Mouse (Mus musculus): Measurements from ENCODE around the gene Gpr179. TPM values are rescaled to one million over a fixed set of nuclear protein-coding genes. Genes with fewer than 3 reads are reported as not detected.

Gene Gpr179
- total and polyA plus RNA-seq, 2 experiments = not detected

GRCm38 (mm10) chr11:97285852-97286775, 65.8 kb downstream of the Gpr179 start:
- Histone ChIP-seq H3K27ac (replicated peaks; ENCODE audit: insufficient read depth, low read depth, low read length) (no peak overlapping the region), H3K4me1 (ENCODE audit: control insufficient read depth, insufficient read depth, low read length) (no peaks in the 10 kb centered on the region), H3K36me3 (ENCODE audit: control insufficient read depth, insufficient read depth, low read length) (no peaks in the 10 kb centered on the region), H3K79me2 (ENCODE audit: control insufficient read depth, insufficient read depth, low read length) (no peaks in the 10 kb centered on the region), H3K27me3 (ENCODE audit: control insufficient read depth, insufficient read depth, low read length) (no peaks in the 10 kb centered on the region), H3K4me3 (ENCODE audit: insufficient read depth, low read depth, low read length) (no peak overlapping the region), H3K9ac (ENCODE audit: low read depth, low read length) (no peak overlapping the region)
- TF ChIP-seq CTCF (IDR thresholded peaks at IDR 0.05; ENCODE audit: low read depth, low read length) = no peak
- TF ChIP-seq POLR2A (IDR thresholded peaks at IDR 0.05; ENCODE audit: extremely low read depth, insufficient read depth, low read length) = no peak
- 82% methylated on average over 9 of the region's 9 CpGs for WGBS
- no peak for DNase-seq (ENCODE audit: extremely low read depth, low read depth, low spot score)

- 77% methylated on average over 4 of the region's 4 CpGs for WGBS
- no peak for DNase-seq (ENCODE audit: extremely low read depth, low read depth, low spot score)
- H3K4me1 ChIP-seq (ENCODE audit: control insufficient read depth, insufficient read depth, low read length) = no peaks in the 10 kb centered on the region
- H3K36me3 ChIP-seq (ENCODE audit: control insufficient read depth, insufficient read depth, low read length) = no peaks in the 10 kb centered on the region
- no peak for TF ChIP-seq CTCF (IDR thresholded peaks at IDR 0.05; ENCODE audit: low read depth, low read length)
- no peak for TF ChIP-seq POLR2A (IDR thresholded peaks at IDR 0.05; ENCODE audit: extremely low read depth, insufficient read depth, low read length)
- H3K27ac ChIP-seq (replicated peaks; ENCODE audit: insufficient read depth, low read depth, low read length) = no peak overlapping the region
- no peak overlapping the region for H3K4me3 ChIP-seq (ENCODE audit: insufficient read depth, low read depth, low read length)
- H3K79me2 ChIP-seq (ENCODE audit: control insufficient read depth, insufficient read depth, low read length) = peaks cover 4% of the 10 kb centered on the region
- no peaks in the 10 kb centered on the region for H3K27me3 ChIP-seq (ENCODE audit: control insufficient read depth, insufficient read depth, low read length)
- H3K9ac ChIP-seq (ENCODE audit: low read depth, low read length) = no peak overlapping the region
Measured at GRCm38 (mm10) chr11:97284854-97285253, 67.0 kb downstream of the Gpr179 start.

- H3K36me3 ChIP-seq (ENCODE audit: control insufficient read depth, insufficient read depth, low read length) = no peaks in the 10 kb centered on the region
- DNase-seq (ENCODE audit: extremely low read depth, low read depth, low spot score) = no peak
- no peak overlapping the region for H3K4me3 ChIP-seq (ENCODE audit: insufficient read depth, low read depth, low read length)
- TF ChIP-seq CTCF (IDR thresholded peaks at IDR 0.05; ENCODE audit: low read depth, low read length) (no peak), POLR2A (IDR thresholded peaks at IDR 0.05; ENCODE audit: extremely low read depth, insufficient read depth, low read length) (no peak)
- H3K27ac ChIP-seq (replicated peaks; ENCODE audit: insufficient read depth, low read depth, low read length) = no peak overlapping the region
- no peaks in the 10 kb centered on the region for H3K27me3 ChIP-seq (ENCODE audit: control insufficient read depth, insufficient read depth, low read length)
- peaks cover 9% of the 10 kb centered on the region for H3K4me1 ChIP-seq (ENCODE audit: control insufficient read depth, insufficient read depth, low read length)
- H3K9ac ChIP-seq (ENCODE audit: low read depth, low read length) = no peak overlapping the region
- 84% methylated on average over 6 of the region's 6 CpGs for WGBS
- peaks cover 21% of the 10 kb centered on the region for H3K79me2 ChIP-seq (ENCODE audit: control insufficient read depth, insufficient read depth, low read length)
Measured at GRCm38 (mm10) chr11:97282179-97282578, 69.7 kb downstream of the Gpr179 start.

Other genes with a start within 250 kb of the Gpr179 start
- gene Tbx21, start 236.7 kb downstream of the Gpr179 start, total RNA-seq (2014; rRNA removed) = 0.09 and 0.13 TPM in 2 replicates
- 0.22 and 0.38 TPM in 2 replicates for gene Tbx21, start 236.7 kb downstream of the Gpr179 start, polyA plus RNA-seq (2012; rRNA removed)
- 1.0 and 1.9 TPM in 2 replicates for gene Tbkbp1, start 200.6 kb downstream of the Gpr179 start, total RNA-seq (2014; rRNA removed)
- gene Tbkbp1, start 200.6 kb downstream of the Gpr179 start, polyA plus RNA-seq (2012; rRNA removed) = 6.1 and 6.4 TPM in 2 replicates
- gene Kpnb1, start 164.2 kb downstream of the Gpr179 start, total RNA-seq (2014; rRNA removed) = 40.7 and 44.6 TPM in 2 replicates
- gene Kpnb1, start 164.2 kb downstream of the Gpr179 start, polyA plus RNA-seq (2012; rRNA removed) = 14.9 and 16.2 TPM in 2 replicates
- gene Npepps, start 71.4 kb downstream of the Gpr179 start, total RNA-seq (2014; rRNA removed) = 12.2 and 21.2 TPM in 2 replicates
- 7.1 and 9.1 TPM in 2 replicates for gene Npepps, start 71.4 kb downstream of the Gpr179 start, polyA plus RNA-seq (2012; rRNA removed)
- gene Mrpl45, start 36.4 kb downstream of the Gpr179 start, total RNA-seq (2014; rRNA removed) = 19.0 and 19.9 TPM in 2 replicates
- 12.8 and 13.3 TPM in 2 replicates for gene Mrpl45, start 36.4 kb downstream of the Gpr179 start, polyA plus RNA-seq (2012; rRNA removed)
- gene Socs7, start 10.5 kb upstream of the Gpr179 start, total RNA-seq (2014; rRNA removed) = 4.0 TPM in 2 replicates
- 3.1 and 3.7 TPM in 2 replicates for gene Socs7, start 10.5 kb upstream of the Gpr179 start, polyA plus RNA-seq (2012; rRNA removed)
- gene Arhgap23, start 63.5 kb upstream of the Gpr179 start, total RNA-seq (2014; rRNA removed) = 2.8 and 4.5 TPM in 2 replicates
- 11.3 and 13.6 TPM in 2 replicates for gene Arhgap23, start 63.5 kb upstream of the Gpr179 start, polyA plus RNA-seq (2012; rRNA removed)
- not detected in 2 replicates for gene 4933428G20Rik, start 148.3 kb upstream of the Gpr179 start, total RNA-seq (2014; rRNA removed)
- gene 4933428G20Rik, start 148.3 kb upstream of the Gpr179 start, polyA plus RNA-seq (2012; rRNA removed) = not detected in 2 replicates
- gene Srcin1, start 224.1 kb upstream of the Gpr179 start, total RNA-seq (2014; rRNA removed) = under 0.01 and 0.20 TPM in 2 replicates
- 0.06 and 0.12 TPM in 2 replicates for gene Srcin1, start 224.1 kb upstream of the Gpr179 start, polyA plus RNA-seq (2012; rRNA removed)